8 mouse cellular contexts compared by ENCODE assay signal in genomic region chr9:96675071-96675762, GRCm38 (mm10). TPM values are rescaled to one million over a fixed set of nuclear protein-coding genes. Genes with fewer than 3 reads are reported as not detected.
DNase-seq lines count a peak whose midpoint lies in the region; ATAC-seq and TF ChIP-seq lines count a peak whose summit lies in the region.

No protein-coding gene starts in this region.

- no peaks in the 10 kb centered on the region for H3K4me1 ChIP-seq in testis, adult 2 months (ENCODE audit: control insufficient read depth, insufficient read depth, low read length)
- H3K4me1 ChIP-seq in forebrain, embryonic 10.5 days: peaks cover 7% of the 10 kb centered on the region; the same call in 1 of the 2 replicates
- H3K4me1 ChIP-seq in hindbrain, embryonic 11.5 days (replicated peaks; ENCODE audit: control insufficient read depth, insufficient read depth, low read length): no peaks in the 10 kb centered on the region
- H3K4me1 ChIP-seq in liver, embryonic 11.5 days (replicated peaks; ENCODE audit: control insufficient read depth, insufficient read depth, low read length): no peaks in the 10 kb centered on the region

- no peaks in the 10 kb centered on the region for H3K36me3 ChIP-seq in testis, adult 2 months (ENCODE audit: control insufficient read depth, insufficient read depth, low read length)
- no peaks in the 10 kb centered on the region for H3K36me3 ChIP-seq in forebrain, embryonic 10.5 days (replicated peaks)
- no peaks in the 10 kb centered on the region for H3K36me3 ChIP-seq in hindbrain, embryonic 11.5 days (ENCODE audit: control insufficient read depth, insufficient read depth, low read length)
- H3K36me3 ChIP-seq in liver, embryonic 11.5 days (ENCODE audit: control insufficient read depth, insufficient read depth, low read length): no peaks in the 10 kb centered on the region

- DNase-seq in testis, postnatal 14 days (ENCODE audit: low spot score): no peak
- DNase-seq in brain, adult 2 months (ENCODE audit: low read depth, low spot score): peak; percentile 90
- peak; percentile 37 for DNase-seq in forebrain, embryonic 10.5 days (ENCODE audit: extremely low spot score, low spot score)
- peak; percentile 65 for DNase-seq in hindbrain, embryonic 11.5 days (ENCODE audit: low spot score)
- DNase-seq in liver, embryonic 11.5 days (ENCODE audit: low spot score): no peak
- peak; percentile 59 to 74 for DNase-seq in natural killer cell, adult 2 months (ENCODE audit: low spot score in 2 of 2)
- no peak for DNase-seq in right cerebral cortex, postnatal 4 days

- 38% methylated on average over 5 of the region's 5 CpGs for WGBS in forebrain, embryonic 10.5 days
- 39% methylated on average over 5 of the region's 5 CpGs for WGBS in hindbrain, embryonic 11.5 days
- WGBS in liver, embryonic 11.5 days: 39% methylated on average over 5 of the region's 5 CpGs

- H3K4me3 ChIP-seq in testis, adult 2 months (ENCODE audit: control insufficient read depth, low read depth, low read length): no peak overlapping the region
- no peak overlapping the region for H3K4me3 ChIP-seq in forebrain, embryonic 10.5 days
- no peak overlapping the region for H3K4me3 ChIP-seq in hindbrain, embryonic 11.5 days (ENCODE audit: low read depth, low read length)
- H3K4me3 ChIP-seq in liver, embryonic 11.5 days (ENCODE audit: low read depth, low read length): no peak overlapping the region

- no peak for ATAC-seq in hindbrain, embryonic 11.5 days (ENCODE audit: low FRiP score)
- ATAC-seq in liver, embryonic 11.5 days (replicated peaks; ENCODE audit: low FRiP score): peak; percentile 65; the same call in 1 of the 2 replicates

- H3K27me3 ChIP-seq in testis, adult 2 months (ENCODE audit: control insufficient read depth, insufficient read depth, low read length): no peaks in the 10 kb centered on the region
- H3K27me3 ChIP-seq in forebrain, embryonic 10.5 days (ENCODE audit: poor library complexity, severe bottlenecking): no peaks in the 10 kb centered on the region
- no peaks in the 10 kb centered on the region for H3K27me3 ChIP-seq in hindbrain, embryonic 11.5 days (ENCODE audit: control insufficient read depth, insufficient read depth, low read length)
- no peaks in the 10 kb centered on the region for H3K27me3 ChIP-seq in liver, embryonic 11.5 days (replicated peaks; ENCODE audit: control insufficient read depth, insufficient read depth, low read length)

- TF ChIP-seq POLR2A in testis, adult 2 months (IDR thresholded peaks at IDR 0.05; ENCODE audit: control insufficient read depth, low read depth, low read length): no peak

- H3K4me2 ChIP-seq in hindbrain, embryonic 11.5 days (replicated peaks; ENCODE audit: low read depth, low read length): no peak overlapping the region
- H3K4me2 ChIP-seq in liver, embryonic 11.5 days: no peak overlapping the region

- no peak overlapping the region for H3K27ac ChIP-seq in testis, adult 2 months (ENCODE audit: control insufficient read depth, insufficient read depth, low read depth, low read length)
- H3K27ac ChIP-seq in forebrain, embryonic 10.5 days: no peak overlapping the region
- no peak overlapping the region for H3K27ac ChIP-seq in hindbrain, embryonic 11.5 days (ENCODE audit: low read depth, low read length)
- H3K27ac ChIP-seq in liver, embryonic 11.5 days (ENCODE audit: low read depth, low read length): no peak overlapping the region

- no peaks in the 10 kb centered on the region for H3K9me3 ChIP-seq in forebrain, embryonic 10.5 days
- no peaks in the 10 kb centered on the region for H3K9me3 ChIP-seq in hindbrain, embryonic 11.5 days (ENCODE audit: control insufficient read depth, low read length)
- H3K9me3 ChIP-seq in liver, embryonic 11.5 days (ENCODE audit: control insufficient read depth, low read length): no peaks in the 10 kb centered on the region

- H3K9ac ChIP-seq in hindbrain, embryonic 11.5 days (ENCODE audit: low read depth, low read length): no peak overlapping the region
- no peak overlapping the region for H3K9ac ChIP-seq in liver, embryonic 11.5 days (ENCODE audit: low read depth, low read length)

- peak; percentile 64; the same call in 1 of the 2 replicates for TF ChIP-seq CTCF in testis, adult 2 months (IDR thresholded peaks at IDR 0.05; ENCODE audit: control insufficient read depth, insufficient read depth, insufficient replicate concordance, low read depth, low read length)

RNA-seq across cellular contexts. Expression of gene Rasa2, which starts 43.8 kb away (rescaled TPM):
- 1.8 TPM in 2 replicates for polyA plus RNA-seq in testis, adult 2 months (2012; rRNA removed)
- 11.7 and 13.3 TPM in 2 replicates for polyA plus RNA-seq in forebrain, embryonic 10.5 days (2016; fragmentation: Nextera tagmentation; extraction: Ambion mirVana)
- polyA plus RNA-seq in hindbrain, embryonic 11.5 days (2014; fragmentation: Nextera tagmentation; extraction: Ambion mirVana): 16.4 and 16.8 TPM in 2 replicates
- polyA plus RNA-seq in liver, embryonic 11.5 days (2014; fragmentation: Nextera tagmentation; extraction: Ambion mirVana): 9.5 and 9.7 TPM in 2 replicates

Comparison
In these comparisons a context has a peak if more than half of its experiments do, and no peak if none do; other contexts are left out.
1. DNase-seq: peak in brain, adult 2 months (single experiment), forebrain, embryonic 10.5 days (single experiment), hindbrain, embryonic 11.5 days (single experiment) and natural killer cell, adult 2 months (2 of 2); none in testis, postnatal 14 days (single experiment), liver, embryonic 11.5 days (single experiment) and right cerebral cortex, postnatal 4 days (single experiment).